Mouse (Mus musculus) thymus, postnatal 4 days (tissue): ENCODE measurements around the gene Gprc5b.

Experiments used
- DNase-seq: peaks from one replicate; pipeline ENCODE4 v3.0.0; 2021

Gene Gprc5b

DNA sequence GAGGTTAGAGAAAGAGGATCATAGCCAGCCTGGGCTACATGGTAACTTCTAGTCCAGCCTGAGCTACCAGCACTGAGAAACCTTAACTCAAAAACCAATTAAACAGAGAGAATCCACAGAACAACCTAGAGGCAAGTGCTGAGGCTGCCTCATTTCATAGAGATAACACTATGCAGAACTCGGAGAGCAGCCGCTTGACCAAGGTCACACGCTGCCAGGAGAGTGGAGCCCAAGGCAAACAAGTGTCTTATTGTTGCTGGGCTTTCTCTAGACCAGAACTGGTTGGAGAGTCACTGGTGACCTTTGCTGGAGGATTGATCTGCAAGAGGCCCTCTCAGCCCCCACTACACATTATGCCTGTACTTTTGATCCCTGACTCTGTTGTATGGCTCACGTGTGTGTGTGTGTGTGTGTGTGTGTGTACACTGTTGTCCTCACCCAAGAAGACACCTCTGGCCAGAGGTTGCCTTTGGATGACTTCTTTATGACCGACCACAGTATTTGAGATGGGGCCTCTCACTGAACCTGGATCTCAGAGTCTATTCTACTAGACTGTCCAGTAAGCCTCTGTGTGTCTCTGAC is 5.6 kb downstream of the Gprc5b start:
- DNase-seq = no peak

DNA sequence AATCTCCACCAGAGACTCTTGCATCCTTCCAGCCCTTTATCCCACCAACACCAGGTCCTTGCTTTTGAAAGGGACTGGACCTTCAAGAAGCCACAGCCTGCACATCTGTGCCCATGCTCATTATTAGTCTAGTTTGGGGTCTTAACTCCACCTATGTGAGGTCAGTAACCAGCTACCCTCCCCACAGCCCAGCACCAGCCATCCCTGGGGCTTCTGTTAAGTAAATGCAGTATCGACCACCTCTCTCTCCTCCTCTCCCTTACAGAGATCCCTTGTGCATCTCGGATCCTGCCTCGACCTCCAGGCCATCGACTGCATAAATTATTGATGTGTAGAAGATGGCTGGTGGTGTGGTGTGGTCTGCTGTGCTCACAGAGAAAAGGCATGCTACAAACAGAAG is 8.6 kb downstream of the Gprc5b start:
- DNase-seq = no peak

DNA sequence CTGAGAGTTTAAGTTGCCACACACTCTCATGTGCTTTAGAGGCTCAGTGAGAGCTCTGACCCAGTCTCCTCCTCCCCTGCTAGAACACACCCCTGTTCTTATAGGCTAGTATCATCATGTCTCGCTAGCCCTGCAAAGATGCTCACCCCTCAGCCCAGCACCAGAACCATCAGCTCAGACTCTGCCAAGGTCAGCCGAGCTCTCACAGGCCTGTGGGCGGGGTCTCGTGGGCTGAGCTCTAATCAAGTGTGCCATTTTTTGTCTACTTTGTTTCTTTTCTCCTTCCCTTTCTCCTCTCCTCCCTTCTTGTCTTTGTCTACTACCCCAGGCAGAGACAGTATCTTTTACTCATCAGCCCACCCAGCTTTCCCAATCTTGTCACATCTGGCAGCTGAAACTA is 9.2 kb downstream of the Gprc5b start:
- no peak for DNase-seq

DNA sequence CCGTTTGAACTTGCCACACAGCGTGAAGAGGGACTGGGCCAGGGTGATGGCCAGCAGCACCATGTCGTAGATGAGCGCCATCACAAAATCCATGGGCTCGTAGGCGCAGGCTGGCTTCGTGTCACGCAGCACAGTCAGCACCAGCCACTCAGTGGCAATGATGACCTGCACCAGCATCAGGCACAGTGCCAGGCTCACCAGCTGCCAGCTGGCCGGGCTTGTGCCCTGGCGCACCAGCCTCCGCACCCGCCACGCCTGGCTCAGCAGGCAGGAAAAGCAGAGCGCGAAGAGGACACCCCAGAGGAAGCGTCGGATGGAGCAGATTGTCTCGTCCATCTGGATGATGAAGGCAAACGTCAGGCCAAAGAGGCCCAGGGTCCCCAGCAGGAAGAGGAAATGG is 11.1 kb downstream of the Gprc5b start:
- no peak for DNase-seq

DNA sequence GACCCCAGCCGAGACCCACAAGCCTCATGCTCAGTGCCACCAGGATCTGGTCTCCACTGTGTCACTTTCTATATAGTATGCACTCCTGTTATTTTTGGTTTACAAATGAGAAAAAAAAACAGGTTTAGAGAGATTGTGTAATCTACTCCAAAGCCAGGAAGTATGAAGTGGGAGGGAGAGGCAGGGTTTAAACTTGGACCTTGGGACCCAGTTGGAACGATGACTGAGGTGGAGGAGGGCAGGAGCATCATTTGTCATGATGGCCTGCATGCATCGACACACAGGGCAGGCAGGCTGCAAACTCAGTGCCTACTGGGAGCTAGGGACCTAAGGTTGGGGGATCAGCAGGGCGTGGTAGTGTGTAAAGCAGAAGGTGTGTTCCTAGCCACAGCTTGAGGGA is 12.4 kb downstream of the Gprc5b start:
- no peak for DNase-seq

DNA sequence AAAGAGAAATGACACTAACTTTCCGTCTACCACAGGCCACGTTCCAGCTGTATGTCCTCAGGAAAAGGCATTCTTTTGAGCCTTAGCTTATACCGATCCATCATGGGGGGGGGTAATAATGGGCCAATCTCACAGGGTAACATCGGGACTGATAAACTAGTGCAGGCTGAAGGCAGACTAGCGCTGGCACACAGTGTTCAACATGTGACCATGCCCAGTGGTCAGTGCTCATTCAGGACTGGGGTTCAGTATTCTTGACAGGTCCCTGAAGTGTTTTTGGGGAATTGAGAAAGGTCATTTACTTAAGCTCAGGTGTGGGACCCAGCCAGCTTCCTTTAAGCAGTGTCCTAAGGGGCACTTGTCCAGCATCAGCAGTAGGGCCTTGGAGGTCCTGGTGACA is 13.2 kb downstream of the Gprc5b start:
- no peak for DNase-seq

DNA sequence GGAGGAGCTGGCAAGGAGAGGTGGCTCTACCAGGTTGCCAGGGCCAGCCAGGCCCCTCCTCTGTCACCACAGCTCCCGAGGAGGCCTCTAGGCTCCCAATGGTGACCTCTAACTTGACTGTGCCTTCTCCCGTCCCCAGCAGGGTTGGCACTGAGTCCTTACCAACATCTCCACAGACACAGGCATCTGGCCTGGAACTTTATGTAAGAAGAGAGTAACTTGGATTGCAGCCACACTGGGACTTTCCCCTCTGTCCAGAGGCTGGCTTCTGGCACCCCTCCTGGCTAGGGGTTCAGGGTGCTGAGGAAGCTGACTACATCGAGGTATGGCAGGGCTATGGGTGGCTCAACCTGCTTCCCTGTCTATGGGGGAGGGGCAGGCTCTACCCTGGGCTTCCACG is 13.7 kb downstream of the Gprc5b start:
- DNase-seq = no peak

DNA sequence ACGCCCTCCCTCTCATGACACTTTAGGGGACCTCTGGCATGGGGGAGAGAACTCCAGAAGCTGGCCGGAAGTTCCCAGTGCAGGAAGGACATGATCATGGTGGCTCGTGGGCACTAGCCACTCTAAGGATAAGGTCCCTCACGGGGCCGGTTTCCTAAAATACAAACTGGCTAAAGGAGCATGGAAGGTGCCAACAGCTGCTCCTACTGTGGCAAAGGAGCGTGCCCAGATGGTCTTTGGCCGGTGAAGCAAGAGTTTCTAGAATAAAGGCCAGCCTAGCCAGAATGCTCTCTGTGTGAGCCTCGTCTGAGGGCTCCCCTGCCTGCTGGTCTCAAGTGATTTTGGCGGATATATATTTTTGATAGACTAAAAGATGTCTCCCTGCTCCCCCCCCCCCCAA is 15.3 kb downstream of the Gprc5b start:
- DNase-seq = no peak

DNA sequence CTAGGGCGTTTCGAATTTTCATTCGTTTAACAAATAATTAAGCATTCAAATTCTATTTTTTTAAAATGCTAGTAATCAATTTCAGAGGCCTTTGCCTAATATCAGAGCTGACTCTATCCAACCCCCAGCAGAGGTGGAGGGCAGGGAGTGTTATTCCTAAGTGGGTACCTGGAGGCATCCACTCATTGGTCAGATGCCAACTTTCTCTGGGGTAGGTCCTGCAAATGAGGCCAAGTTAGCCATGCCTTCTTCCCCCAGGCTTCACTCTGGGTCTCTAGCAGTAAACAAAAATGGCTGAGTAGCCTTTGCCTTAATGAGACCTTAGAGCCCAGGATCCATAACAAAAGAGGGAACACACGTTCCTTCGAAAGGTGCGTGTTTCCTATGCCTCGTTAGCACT is 15.9 kb downstream of the Gprc5b start:
- DNase-seq = no peak

DNA sequence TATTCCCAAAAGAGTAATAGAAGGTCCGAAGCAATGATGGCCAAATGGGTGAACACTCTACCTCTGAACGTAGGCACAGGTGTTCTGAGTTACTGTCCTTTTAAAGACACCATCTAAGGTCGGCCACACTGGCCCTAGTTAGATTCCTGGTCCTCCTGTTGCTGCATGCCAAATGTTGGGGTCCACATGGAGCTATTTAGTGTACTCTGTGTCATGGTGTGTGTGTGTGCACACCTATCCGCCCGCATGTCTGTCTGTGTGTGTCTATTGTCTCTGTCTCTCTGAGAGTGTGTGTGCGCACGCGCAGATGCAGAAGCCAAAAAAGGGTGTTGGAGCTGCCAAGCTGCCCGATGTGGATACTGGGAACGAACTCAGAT is 17.9 kb downstream of the Gprc5b start:
- no peak for DNase-seq

DNA sequence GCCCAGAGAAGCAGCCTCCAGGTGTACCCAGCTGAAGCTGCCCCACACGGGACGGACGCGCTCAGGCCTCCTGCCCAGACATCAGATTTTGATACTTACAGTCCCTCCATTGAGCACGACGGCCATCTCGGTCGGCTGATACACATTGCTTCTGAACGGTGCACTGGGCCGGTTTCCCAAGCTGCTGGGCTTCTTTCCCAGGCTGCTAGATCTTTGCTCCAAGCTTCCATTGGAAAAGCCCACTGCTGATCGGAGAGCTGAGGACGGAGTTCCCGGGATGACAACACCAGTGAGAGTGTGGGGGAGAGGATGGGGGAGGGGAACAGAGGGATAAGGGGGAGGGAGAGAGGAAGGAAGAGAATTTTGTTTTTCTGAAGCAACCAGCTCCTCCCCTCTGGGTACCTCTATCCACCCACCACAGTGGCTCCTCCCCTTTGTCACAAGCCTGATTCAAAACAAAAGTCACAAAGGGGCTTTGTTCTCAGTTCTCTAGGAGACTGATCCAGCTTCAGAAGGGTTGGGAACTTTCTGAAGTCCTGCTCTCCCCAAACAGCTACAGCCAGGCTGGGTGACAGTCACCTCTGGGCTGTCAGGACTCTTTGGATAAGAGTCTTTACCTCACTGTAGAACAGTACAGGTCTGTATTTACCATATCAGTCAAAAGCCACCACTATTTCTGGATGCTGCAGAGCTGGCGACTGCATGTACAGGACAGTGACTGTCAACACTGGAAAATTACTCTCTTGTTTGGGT is 18.4 kb downstream of the Gprc5b start:
- no peak for DNase-seq

DNA sequence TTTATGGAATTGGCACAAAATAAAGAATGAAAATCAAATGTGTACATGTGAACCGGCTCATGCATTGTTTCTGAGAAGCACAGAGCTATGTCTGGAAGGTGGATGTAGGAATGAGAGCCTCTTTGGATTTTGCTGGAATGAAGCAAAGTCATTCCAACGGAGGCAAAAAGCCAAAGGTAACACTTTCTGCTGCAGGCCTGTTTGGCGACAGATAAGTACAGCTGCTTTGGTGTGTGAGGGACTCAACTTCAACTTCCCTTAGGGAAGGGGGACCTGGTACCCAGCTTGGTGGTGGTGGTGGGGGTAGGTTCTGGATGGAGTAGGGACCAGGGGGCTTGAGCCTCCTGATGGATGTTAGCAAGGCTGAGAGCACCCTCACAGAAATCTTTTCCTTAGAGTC is 19.2 kb downstream of the Gprc5b start:
- DNase-seq = no peak

DNA sequence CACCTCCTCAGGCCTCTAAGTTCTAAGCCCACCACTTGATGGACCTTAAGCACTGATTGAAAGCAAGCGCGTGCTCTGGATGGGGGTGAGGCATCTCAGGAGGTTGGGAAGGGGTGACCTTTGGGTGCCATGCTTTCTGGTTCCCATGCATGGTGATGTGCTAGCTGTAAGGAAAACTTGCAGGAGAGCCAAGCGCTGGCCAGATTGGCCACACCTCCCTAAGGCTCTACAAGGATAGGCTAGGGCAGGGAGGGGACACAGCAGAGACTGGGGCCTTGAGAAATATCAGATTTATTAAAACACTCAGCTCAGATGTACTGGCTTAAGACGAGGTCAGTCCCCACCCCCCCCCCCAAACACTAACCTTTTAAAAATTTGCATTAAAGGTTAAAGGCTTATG is 21.6 kb downstream of the Gprc5b start:
- DNase-seq = no peak

DNA sequence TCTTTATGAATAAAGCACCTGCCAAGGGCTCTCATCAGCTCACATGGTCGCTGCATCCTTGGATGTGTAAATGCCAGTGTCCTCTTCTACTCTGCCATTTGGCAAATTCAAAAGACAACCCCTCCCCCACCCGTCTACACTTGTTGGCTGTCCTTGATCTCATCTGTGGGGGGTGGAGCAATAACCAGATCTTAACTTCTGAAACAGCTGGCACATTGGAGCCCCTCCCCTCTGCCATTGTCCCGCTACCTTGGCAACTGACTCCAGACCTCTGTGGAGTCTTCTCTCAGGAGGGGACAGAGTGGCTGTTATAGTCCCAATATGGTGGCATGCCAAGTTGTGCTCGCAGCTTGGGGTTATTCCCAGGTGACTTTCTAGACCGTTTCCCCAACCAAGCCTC is 22.7 kb downstream of the Gprc5b start:
- no peak for DNase-seq

DNA sequence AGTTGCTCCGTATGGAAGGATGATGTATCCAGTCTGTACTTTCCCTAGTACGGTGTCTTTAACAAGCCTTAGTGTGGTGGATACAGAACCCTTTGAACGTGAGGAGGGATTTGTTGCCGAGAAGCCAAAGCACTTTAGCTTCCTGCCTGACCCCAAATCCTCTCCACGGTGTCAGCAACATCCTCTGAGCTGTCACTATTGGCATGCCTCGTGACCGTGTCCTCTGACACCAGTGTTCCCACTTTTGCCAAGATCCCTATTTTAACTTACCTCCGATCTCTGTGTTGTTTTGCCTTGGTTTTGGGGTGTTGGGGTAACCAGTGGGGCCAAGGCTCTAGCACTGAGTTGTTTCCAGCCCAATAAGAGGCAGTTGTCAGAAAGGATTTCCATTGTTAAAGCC is 23.5 kb downstream of the Gprc5b start:
- no peak for DNase-seq

DNA sequence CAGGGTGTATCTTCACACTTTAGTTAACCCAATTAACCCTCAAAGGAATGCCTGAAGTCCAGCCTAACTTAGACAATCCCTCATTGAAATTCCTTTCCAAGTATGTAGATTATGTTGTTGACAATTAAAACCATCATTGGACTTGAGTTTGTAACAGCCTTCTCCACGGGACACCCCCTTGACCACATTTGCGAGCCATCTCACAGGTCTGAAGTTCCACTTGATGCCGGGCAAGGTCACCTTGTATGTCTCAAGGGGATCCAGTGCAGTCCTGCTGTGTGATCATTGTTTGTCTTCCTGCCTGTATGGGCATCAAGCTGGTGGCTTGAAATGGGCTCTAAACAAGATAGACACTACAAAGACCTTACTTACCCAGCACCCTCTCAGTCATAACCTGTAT is 26.1 kb downstream of the Gprc5b start:
- DNase-seq = no peak

DNA sequence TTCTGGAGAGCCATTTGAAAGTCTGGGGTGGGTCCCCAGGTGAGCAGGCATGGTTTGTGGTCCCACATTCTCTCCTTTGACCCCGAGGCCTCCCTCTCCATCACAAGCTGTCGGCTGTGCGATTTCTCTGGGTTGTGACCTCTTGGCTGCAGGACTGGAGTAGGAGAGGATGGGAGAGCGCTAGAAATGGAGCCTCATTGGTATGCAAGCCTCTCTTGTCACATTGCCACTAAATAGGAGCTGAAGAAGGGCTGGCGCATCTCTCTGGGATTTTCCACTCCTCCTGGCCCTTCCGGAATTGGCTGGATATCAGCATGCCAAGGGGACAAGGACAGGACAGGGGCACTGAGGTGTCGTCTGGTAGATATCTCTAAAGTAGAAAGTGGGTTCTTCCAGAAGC is 29.8 kb downstream of the Gprc5b start:
- DNase-seq = no peak

DNA sequence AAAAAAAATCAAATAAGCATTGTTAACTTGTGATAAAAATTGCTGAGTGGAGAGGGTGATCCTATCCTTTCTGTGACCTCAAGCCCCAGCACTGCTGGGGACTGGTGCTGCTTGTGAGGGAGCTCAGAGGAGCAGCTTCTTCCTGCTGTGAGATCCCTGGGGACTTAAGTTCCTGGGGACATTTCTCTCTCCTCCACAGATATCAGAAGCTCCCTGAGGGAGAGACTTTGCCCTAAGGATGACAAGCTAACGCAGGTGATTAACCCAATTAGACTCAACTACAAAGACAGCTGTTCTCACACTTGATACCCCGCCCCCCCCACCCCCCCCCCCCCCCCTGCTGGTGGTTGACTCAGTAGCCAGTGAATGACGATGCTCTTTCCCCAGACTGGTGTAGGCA is 30.2 kb downstream of the Gprc5b start:
- no peak for DNase-seq

DNA sequence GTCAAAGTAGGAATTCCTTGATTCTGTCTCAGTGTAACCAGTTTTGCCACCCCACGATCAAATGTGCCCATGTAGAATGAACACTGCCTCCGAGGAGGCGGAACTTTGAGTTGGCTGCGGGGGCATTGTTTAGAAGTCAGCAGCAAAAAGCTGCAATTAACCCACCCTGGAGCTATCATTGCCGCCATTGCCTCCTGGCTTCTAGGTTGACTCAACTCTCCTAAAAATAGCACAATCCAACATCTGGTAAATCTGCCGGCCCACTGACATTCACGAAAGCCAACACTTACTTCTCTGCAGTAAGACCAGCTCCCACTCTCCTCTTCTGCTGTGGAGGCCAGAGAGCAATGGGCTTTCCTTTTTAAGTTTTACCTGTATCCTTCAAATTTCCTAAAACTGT is 35.8 kb downstream of the Gprc5b start:
- no peak for DNase-seq

DNA sequence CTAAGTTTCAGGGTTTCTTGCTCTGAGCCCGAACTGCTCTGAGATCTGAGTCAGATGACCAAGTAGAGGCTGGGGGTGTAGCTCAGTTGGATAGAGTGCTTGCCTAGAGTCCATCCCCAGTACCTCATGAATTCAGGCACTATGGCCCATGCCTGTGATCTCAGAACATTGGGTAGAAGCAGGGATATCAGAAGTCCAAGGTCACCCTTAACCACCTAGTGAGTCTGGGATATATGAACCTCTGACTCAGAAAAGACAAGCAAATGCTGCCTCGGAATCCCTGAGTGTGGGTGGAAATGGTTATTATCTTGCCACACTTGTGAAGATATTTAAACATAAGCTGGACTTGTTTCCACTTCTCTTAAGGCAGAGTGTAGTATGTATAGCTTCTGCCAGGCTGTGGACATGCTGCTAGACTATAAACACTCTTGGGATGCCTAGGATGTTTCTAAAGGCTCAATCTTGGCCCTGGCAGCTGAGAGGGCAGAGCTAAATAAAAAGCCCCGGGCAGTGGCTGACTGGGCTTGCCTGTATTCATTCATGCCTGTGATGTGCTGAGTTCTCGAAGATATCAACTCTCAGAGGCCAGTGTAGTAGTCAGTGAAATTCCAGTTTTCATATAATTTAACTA is 38.3 kb downstream of the Gprc5b start:
- no peak for DNase-seq

DNA sequence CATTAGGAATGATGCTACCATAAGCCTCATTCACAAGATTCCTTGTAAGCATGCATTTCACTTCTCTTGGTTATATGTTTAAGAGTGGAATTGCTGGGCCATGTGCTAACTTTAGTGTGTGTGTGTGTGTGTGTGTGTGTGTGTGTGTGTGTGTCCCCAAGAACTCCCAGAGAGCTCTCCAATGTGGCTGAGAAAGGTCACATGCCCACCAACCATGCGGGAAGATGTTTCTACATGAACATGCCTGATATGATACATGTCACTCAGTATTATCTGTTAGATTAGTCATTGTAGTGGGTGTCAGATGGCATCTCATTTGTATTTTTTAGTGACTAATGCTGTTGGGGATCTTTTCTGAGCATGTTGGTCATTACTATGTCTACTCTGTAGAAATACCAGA is 40.0 kb downstream of the Gprc5b start:
- no peak for DNase-seq

DNA sequence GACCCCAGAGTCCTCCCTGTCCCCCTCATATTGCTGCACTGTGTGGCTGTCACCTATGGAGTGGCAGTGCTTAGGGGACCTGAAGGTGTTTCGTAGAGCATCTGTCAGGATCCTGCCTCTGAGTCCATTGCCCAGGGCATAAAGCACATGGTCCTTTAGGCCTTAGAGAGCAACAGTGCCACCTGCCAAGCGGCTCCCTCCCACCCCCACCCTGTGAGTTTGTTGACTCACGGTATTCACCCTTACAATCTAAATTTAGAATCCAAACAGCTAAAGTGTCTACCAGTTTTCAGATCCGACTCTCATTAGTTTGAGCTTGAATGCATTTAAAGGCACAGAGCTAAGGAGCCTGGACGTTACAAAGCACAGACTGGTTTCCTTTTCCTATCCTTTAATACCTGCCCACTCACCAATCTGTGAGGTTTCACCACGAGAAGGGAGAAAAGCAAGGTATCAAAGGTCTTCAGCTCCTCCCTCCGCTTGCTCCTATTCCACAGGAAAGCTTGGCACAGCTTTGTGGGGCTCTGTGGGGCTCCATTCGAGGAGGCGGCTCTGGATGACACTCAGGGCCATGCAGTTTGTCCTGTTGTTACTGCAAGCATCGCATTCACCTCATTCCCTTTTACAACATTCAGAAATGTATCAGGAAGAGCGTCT is 41.3 kb downstream of the Gprc5b start:
- DNase-seq = no peak

DNA sequence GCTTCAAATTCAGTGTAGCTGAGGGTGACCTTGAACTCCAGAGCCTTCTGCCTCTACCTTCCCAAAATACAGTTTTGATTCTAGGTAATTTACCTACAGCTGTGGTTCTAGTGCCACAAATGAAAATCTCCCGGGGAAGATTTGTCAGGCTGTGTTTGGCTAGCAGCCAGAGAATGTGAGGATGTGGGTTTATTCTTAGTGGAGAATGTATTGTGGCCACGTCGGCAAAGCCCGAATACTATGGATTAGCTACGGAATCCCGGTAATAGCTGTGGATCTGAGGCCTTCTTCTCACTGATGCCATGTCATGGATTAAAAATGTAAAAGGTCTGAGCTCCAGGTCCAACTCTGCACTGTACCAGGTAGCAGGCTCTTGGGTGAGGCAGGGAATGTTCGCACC is 45.3 kb downstream of the Gprc5b start:
- no peak for DNase-seq

DNA sequence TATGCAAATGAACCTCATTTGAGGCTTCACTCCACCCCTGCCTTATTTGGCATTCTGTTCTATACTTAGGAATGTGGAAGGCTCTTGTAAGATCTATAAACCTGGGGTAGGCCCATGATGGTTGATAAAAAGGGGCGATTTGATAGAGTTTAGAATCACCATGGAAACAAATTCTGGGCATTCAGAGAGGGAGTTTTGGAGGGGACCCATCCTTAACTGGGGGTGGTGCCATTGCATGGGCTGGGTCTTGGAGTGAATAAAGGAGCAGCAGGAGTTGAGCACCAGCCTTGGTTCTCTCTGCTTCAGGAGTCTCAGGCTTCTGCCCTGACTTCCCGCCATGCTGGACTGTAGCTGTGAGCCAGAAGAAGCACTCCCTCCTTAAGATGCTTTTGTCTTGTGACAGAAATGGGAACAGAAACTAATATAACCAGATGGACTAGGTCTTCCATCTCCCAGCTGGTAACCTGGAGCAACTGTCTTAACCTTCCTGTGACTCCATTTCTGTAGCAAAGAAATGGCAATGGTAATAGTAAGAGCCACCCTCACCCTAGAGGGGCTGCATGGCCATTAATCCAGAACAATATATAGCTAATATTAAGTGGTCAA is 46.2 kb downstream of the Gprc5b start:
- no peak for DNase-seq
